Mouse (Mus musculus) neural tube, embryonic 13.5 days (tissue): Measurements from ENCODE around the gene Slco2b1. TPM values are rescaled to one million over a fixed set of nuclear protein-coding genes. Genes with fewer than 3 reads are reported as not detected.

Experiments used
- ATAC-seq: fragments of 200-750 bp; cut with Nextera tagmentation; 2 replicates; pipeline ENCODE4 v1.8.0; 2017; ENCODE audit warnings: low read depth, mild to moderate bottlenecking, moderate TSS enrichment, moderate library complexity
- H3K27ac ChIP-seq: fragments of 300-500 bp; sonication (generic); replicated peaks from 2 replicates; pipeline ENCODE4 v1.5.1; 2015; ENCODE audit warnings: moderate library complexity, mild to moderate bottlenecking, inconsistent platforms
- H3K27me3 ChIP-seq: fragments of 300-500 bp; sonication (generic); 2 replicates; pipeline ENCODE4 v1.6.1; 2015; ENCODE audit warnings: mild to moderate bottlenecking, inconsistent platforms
- H3K36me3 ChIP-seq: fragments of 300-500 bp; sonication (generic); 2 replicates; pipeline ENCODE4 v1.6.1; 2015; ENCODE audit warnings: mild to moderate bottlenecking, inconsistent platforms
- H3K4me1 ChIP-seq: fragments of 300-500 bp; sonication (generic); replicated peaks from 2 replicates; pipeline ENCODE4 v1.6.1; 2015; ENCODE audit warnings: inconsistent platforms
- H3K4me2 ChIP-seq: fragments of 300-500 bp; sonication (generic); 2 replicates; pipeline ENCODE4 v1.6.1; 2015; ENCODE audit warnings: inconsistent platforms, mild to moderate bottlenecking, moderate library complexity
- H3K4me3 ChIP-seq: fragments of 300-500 bp; sonication (generic); 2 replicates; pipeline ENCODE4 v1.5.1; 2015; ENCODE audit warnings: mild to moderate bottlenecking, inconsistent platforms
- H3K9ac ChIP-seq: fragments of 300-500 bp; sonication (generic); 2 replicates; pipeline ENCODE4 v1.6.1; 2015; ENCODE audit warnings: moderate library complexity, mild to moderate bottlenecking, inconsistent platforms
- H3K9me3 ChIP-seq: fragments of 300-500 bp; sonication (generic); 2 replicates; pipeline ENCODE4 v1.6.1; 2016; ENCODE audit warnings: inconsistent platforms
- WGBS: fragments of 180-500 bp; shearing (Covaris S2); methylation state at CpG from one replicate; pipeline ENCODE4 v1.1.7; 2015; 5-methylcytosine and 5-hydroxymethylcytosine counted together
- polyA plus RNA-seq: library from polyadenylated mRNA; unstranded; fragments of >200 nt; fragmentation: Nextera tagmentation; extraction: Ambion mirVana; gene quantifications from 2 replicates; pipeline ENCODE4 v1.2.1, GENCODE M21; 2015

Slco2b1 gene
- polyA plus RNA-seq, 1 experiment from 2014 or later = 5.0 TPM

GRCm38 (mm10) chr7:99633966-99634665 lies 77.0 kb downstream of the Slco2b1 start:
- Histone ChIP-seq H3K4me2 (no peak overlapping the region), H3K4me3 (no peak overlapping the region), H3K9me3 (no peaks in the 10 kb centered on the region), H3K27ac (no peak overlapping the region), H3K9ac (no peak overlapping the region), H3K4me1 (no peaks in the 10 kb centered on the region), H3K27me3 (peaks cover 11% of the 10 kb centered on the region; the same call in 1 of the 2 replicates), H3K36me3 (no peaks in the 10 kb centered on the region)
- ATAC-seq = no peak
- WGBS = 79% methylated on average over 8 of the region's 8 CpGs

GRCm38 (mm10) chr7:99632286-99632685 lies 78.9 kb downstream of the Slco2b1 start:
- Histone ChIP-seq H3K36me3 (no peaks in the 10 kb centered on the region), H3K9ac (no peak overlapping the region), H3K9me3 (no peaks in the 10 kb centered on the region), H3K27me3 (peaks cover 29% of the 10 kb centered on the region), H3K4me2 (no peak overlapping the region), H3K27ac (no peak overlapping the region), H3K4me3 (no peak overlapping the region), H3K4me1 (peaks cover 4% of the 10 kb centered on the region; the same call in 1 of the 2 replicates)
- 12% methylated on average over 6 of the region's 6 CpGs for WGBS
- no peak for ATAC-seq

- WGBS = 2% methylated on average over 7 of the region's 7 CpGs
- Histone ChIP-seq H3K4me3 (peak overlapping the region; percentile 50; the same call in 1 of the 2 replicates), H3K27ac (no peak overlapping the region), H3K4me2 (peak overlapping the region; percentile 91), H3K9ac (no peak overlapping the region), H3K27me3 (peaks cover 63% of the 10 kb centered on the region), H3K4me1 (peaks cover 23% of the 10 kb centered on the region), H3K36me3 (no peaks in the 10 kb centered on the region), H3K9me3 (no peaks in the 10 kb centered on the region)
- no peak for ATAC-seq
Observed at GRCm38 (mm10) chr7:99627366-99627765, 83.8 kb downstream of the Slco2b1 start.

GRCm38 (mm10) chr7:99626376-99627270 lies 84.5 kb downstream of the Slco2b1 start, which contains the start of gene Tpbgl:
Gene Tpbgl (minus strand): TSS chr7:99627103.
- Histone ChIP-seq H3K36me3 (no peaks in the 10 kb centered on the region), H3K4me1 (peaks cover 23% of the 10 kb centered on the region), H3K9me3 (no peaks in the 10 kb centered on the region), H3K4me3 (peak within 1 kb of the TSS; percentile 50), H3K27me3 (peaks cover 70% of the 10 kb centered on the region), H3K27ac (peak within 1 kb of the TSS; percentile 67; the same call in 1 of the 2 replicates), H3K4me2 (peak within 1 kb of the TSS; percentile 91), H3K9ac (peak within 1 kb of the TSS; percentile 76)
- peak; percentile 58 for ATAC-seq
- WGBS = under 1% methylated on average over 73 of the region's 83 CpGs

- no peaks in the 10 kb centered on the region for H3K36me3 ChIP-seq
- H3K4me3 ChIP-seq = peak overlapping the region; percentile 50
- H3K4me2 ChIP-seq = peak overlapping the region; percentile 91
- peak overlapping the region; percentile 67; the same call in 1 of the 2 replicates for H3K27ac ChIP-seq
- peaks cover 73% of the 10 kb centered on the region for H3K27me3 ChIP-seq
- H3K9me3 ChIP-seq = no peaks in the 10 kb centered on the region
- peak; percentile 90 for ATAC-seq
- WGBS = under 1% methylated on average over 78 of the region's 81 CpGs
- H3K4me1 ChIP-seq = peaks cover 23% of the 10 kb centered on the region
- peak overlapping the region; percentile 76 for H3K9ac ChIP-seq
Observed at GRCm38 (mm10) chr7:99625722-99626375, 85.3 kb downstream of the Slco2b1 start.

GRCm38 (mm10) chr7:99618860-99619259 lies 92.3 kb downstream of the Slco2b1 start:
- no peak overlapping the region for H3K27ac ChIP-seq
- H3K4me1 ChIP-seq = no peaks in the 10 kb centered on the region
- H3K4me2 ChIP-seq = no peak overlapping the region
- no peaks in the 10 kb centered on the region for H3K9me3 ChIP-seq
- ATAC-seq = no peak
- peaks cover 18% of the 10 kb centered on the region for H3K27me3 ChIP-seq
- 6% methylated on average over 3 of the region's 3 CpGs for WGBS
- H3K36me3 ChIP-seq = no peaks in the 10 kb centered on the region
- H3K4me3 ChIP-seq = no peak overlapping the region
- no peak overlapping the region for H3K9ac ChIP-seq

GRCm38 (mm10) chr7:99618264-99618663 lies 92.9 kb downstream of the Slco2b1 start:
- peaks cover 16% of the 10 kb centered on the region for H3K27me3 ChIP-seq
- H3K4me1 ChIP-seq = no peaks in the 10 kb centered on the region
- no peak overlapping the region for H3K4me3 ChIP-seq
- no peak overlapping the region for H3K9ac ChIP-seq
- no peak for ATAC-seq
- no peaks in the 10 kb centered on the region for H3K36me3 ChIP-seq
- H3K27ac ChIP-seq = no peak overlapping the region
- H3K9me3 ChIP-seq = no peaks in the 10 kb centered on the region
- H3K4me2 ChIP-seq = no peak overlapping the region
- WGBS = 66% methylated on average over 2 of the region's 2 CpGs

Other genes with a start within 250 kb of the Slco2b1 start
- gene Klhl35, start 245.3 kb downstream of the Slco2b1 start, polyA plus RNA-seq = 13.4 and 16.9 TPM in 2 replicates
- gene Rps3, start 227.6 kb downstream of the Slco2b1 start, polyA plus RNA-seq = 514 and 540 TPM in 2 replicates
- 15.9 and 16.2 TPM in 2 replicates for gene Arrb1, start 175.9 kb downstream of the Slco2b1 start, polyA plus RNA-seq
- 2.2 and 3.8 TPM in 2 replicates for gene Tpbgl, start 84.2 kb downstream of the Slco2b1 start, polyA plus RNA-seq
- gene Olfr520, start 18.9 kb upstream of the Slco2b1 start, polyA plus RNA-seq = not detected in 2 replicates
- not detected in 2 replicates for gene Olfr521, start 52.2 kb upstream of the Slco2b1 start, polyA plus RNA-seq
- 1.5 and 1.6 TPM in 2 replicates for gene Neu3, start 117.1 kb upstream of the Slco2b1 start, polyA plus RNA-seq
- gene Xrra1, start 147.8 kb upstream of the Slco2b1 start, polyA plus RNA-seq = 0.28 and 0.69 TPM in 2 replicates
- 329 and 360 TPM in 2 replicates for gene Spcs2, start 152.1 kb upstream of the Slco2b1 start, polyA plus RNA-seq